Mouse (Mus musculus): ENCODE measurements around the gene Coil. TPM values are rescaled to one million over a fixed set of nuclear protein-coding genes. Genes with fewer than 3 reads are reported as not detected.
"Not testable (repeated sequence)": the region's sequence is repeated elsewhere in the genome, so short reads cannot be mapped to it uniquely, and the experiment has no call there.

The Coil gene
- total RNA-seq, 2 experiments from 2014 or later: 21.0 to 21.3 TPM

DNA sequence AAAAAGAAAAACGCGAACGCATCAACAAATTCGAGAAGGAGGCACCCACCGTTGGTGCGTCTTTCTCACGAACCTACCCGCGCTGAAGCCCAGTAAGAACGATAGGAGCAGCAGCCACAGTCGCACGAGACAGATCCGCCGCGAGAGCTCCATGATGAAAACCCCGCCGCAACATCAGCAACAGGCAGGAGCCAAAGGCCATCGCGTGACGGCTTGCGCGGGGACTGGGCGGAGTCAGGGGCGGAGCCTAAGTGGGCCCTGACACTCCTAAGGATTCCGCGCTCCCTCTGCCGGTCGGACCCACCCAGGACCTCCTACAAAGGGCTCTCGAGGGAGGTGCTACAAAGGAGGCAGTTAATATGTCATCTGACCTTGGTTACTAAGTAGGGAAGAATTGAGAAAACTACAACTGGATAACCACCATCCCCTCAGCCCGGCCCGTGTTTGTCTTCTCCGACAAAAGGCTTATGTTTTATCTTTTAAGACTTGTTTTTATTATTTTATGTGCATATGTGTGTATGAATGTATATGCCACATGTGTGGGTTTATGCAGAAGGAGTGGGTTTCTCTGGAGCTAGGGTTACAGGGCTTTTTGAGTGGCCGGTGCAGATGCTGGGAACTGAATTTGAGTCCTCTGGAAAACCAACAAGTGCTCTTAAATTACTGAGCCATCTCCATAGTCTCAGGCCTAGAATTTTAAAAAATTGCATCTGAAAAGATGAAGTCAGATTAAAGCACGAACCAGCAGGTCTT lies 14.7 kb upstream of the Coil start, which contains the start of gene Scpep1:
TSS of gene Scpep1 (minus strand) at position 249 of the 753 bp plus-strand sequence.
- peak; percentile 92 to 97 for DNase-seq (ENCODE audit: extremely low spot score in 1 of 2, low spot score in 2 of 2)
- intact Hi-C loops (cut with DNase I): no loop called here

DNA sequence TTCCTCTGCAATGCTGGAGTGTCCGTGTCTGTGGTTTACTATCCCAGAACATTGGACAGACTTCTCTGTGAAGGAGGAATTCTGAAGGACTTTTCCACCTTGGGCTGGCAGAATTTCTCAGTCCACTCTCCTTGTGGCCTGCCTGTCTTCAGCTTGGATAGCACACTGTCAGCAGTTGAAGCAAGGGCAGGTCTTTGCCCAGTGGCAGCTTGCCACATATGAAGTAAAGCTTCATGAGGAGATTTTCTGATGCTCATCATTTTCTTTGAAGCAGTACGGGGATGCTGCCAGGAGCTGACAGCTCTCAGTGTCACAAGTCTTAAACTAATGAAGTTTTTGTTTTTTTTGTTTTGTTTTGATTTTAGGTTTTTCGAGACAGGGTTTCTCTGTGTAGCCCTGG lies 11.2 kb upstream of the Coil start:
- intact Hi-C loops (cut with DNase I): no loop called here

DNA sequence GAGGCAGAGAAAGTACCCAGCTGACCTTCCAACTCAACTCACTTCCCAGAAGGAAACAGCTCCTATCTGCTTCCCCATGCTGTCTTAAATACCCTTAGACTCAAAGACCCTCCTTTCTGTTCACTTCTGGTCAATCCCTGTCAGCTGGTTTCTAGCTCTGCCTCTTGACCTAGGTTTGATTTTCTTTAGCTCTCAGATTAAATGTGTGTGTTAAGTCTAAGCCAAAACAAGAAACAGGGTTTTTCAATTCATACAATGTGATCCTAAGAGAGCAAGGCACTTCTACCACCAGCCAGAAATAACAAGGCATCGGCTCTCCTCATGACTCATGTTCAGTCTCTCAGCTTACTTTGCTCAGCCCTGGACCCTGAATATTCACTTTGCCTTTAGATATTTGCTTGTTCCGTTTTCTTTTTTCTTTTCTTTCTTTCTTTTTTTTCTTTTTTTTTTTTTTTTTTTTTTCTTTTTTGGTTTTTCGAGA lies 3.1 kb upstream of the Coil start, which contains the start of gene Elobl:
TSS of gene Elobl (minus strand) at position 51 of the 481 bp plus-strand sequence.
- DNase-seq (ENCODE audit: extremely low spot score in 1 of 2, low spot score in 2 of 2): no peak
- intact Hi-C loops (cut with DNase I): no loop called here

More for the DNA sequence above, 11.2 kb upstream of the Coil start:
- no peak for DNase-seq (ENCODE audit: extremely low spot score in 1 of 2, low spot score in 2 of 2)

DNA sequence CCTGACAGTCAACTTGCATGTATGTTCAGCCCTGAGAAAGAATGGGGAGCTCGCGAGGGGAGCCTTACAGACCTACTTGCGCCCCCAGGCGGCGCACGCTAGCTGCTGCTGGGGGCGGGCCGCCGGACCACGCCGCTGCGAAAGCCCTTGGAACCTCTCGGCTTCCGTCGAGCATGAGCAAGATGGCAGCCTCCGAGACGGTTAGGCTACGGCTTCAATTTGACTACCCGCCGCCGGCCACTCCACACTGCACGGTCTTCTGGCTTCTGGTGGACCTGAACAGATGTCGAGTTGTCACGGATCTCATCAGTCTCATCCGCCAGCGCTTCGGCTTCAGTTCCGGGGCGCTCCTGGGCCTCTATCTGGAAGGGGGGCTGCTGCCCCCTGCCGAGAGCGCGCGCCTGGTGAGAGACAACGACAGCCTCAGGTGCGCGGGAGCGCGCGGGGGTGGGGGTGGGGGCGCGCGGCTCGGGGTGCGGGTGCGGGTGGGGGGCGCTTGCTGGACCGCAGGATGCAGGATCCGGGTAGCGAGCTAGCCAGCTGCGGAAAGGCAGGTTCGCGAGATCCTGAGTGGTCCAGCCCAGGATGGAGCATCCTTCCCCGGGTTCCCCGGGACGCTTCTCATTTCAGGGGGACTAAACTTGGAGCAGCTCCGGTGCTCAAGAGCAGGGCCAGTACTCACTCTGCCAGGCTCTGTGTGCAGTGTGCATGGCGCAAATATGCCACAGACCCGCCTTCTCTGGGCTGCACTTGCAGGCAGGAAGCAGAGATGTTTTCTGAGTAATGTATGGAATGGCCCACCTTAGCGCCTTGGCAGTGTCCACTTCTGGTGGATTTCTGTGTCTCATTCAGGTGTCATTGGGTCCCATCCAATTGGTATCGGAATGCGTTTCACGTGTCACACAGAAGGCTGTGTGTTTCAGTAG lies 4.0 kb downstream of the Coil start:
- intact Hi-C loops (cut with DNase I): no loop called here
- DNase-seq (ENCODE audit: extremely low spot score in 1 of 2, low spot score in 2 of 2): peak; percentile 91 to 95

DNA sequence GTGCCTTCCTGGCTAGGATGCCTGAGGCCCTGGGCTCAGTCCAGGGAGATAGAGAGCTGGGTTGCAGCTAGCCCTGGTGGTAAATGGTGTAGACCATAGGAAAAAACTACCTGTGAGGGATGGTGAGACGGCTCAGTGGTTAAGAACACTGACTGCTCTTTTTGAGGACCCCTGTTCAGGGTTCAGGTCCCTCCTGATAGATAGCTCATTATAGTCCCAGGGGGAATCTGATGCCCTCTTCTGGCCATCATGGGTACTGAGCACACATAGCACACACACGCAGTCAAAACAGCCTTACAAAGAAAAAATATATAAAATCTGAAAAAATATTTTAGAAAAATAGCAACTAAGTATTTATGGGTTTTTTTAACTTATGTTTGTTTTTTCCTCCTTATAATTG lies 6.3 kb downstream of the Coil start:
- no peak for DNase-seq (ENCODE audit: extremely low spot score in 1 of 2, low spot score in 2 of 2)
- intact Hi-C loops (cut with DNase I): no loop called here

DNA sequence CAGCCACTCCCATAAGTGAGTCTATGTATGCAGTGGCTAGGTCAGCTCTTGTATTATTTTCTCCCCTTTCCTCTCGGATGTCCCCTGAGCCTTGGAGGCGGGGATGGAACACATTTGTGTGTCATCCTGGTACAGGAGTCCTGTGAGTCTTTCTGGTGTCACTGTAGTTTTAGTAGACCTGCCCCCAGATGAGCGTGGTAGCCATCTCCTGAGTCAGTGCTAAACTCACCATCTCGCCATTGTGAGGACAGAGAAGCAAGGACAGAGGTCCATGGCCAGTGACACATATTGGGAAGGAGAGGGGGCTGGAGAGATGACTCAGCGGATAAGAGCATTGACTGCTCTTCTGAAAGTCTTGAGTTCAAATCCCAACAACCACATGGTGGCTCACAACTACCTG lies 7.1 kb downstream of the Coil start:
- DNase-seq (ENCODE audit: extremely low spot score in 1 of 2, low spot score in 2 of 2): no peak
- intact Hi-C loops (cut with DNase I): no loop called here

DNA sequence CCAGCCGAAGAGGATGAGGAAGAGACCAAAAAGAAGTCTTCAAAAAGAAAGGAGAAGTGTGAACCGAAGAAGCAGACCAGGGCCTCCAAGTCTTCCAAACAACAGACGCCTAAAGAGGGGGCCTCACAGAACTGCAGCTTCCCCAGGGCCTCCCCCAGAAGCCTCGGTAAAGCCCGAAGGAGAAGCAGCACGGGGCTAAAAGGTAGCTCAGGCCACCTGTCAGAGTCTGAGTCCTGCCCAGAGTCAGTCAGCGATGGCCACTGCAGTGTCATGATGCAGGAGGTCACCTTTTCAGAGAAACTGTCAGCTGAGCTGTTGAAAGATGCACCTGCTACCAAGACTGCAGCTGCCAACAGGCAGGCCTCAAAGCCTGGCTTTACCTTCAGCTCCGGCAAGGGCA lies 11.3 kb downstream of the Coil start:
- DNase-seq (ENCODE audit: extremely low spot score in 1 of 2, low spot score in 2 of 2): no peak
- intact Hi-C loops (cut with DNase I): no loop called here

DNA sequence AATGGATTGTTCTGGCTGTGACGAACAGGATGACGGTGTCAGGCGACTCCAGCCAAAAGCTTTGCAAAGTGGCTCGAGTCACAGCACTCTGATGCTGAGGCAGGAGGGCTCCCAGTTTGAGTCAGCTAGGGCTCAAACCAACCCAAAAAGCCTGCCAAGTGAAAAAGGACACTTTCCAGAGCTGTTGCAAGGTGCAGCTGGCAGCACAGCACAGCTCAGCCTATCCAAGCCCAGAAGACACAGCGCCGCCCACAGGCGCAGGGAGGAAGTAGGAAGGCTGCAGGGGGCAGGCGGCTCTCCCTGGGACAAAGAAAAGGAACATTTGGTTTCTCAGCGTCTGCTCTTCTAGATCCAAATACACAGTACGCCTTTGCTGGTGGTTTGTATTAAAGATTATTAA lies 16.6 kb downstream of the Coil start:
- intact Hi-C loops (cut with DNase I): loop anchor here (5.0 kb wide), 1 partner anchor 51 kb away; no protein-coding TSS in a partner anchor
- no peak for DNase-seq (ENCODE audit: extremely low spot score in 1 of 2, low spot score in 2 of 2)

DNA sequence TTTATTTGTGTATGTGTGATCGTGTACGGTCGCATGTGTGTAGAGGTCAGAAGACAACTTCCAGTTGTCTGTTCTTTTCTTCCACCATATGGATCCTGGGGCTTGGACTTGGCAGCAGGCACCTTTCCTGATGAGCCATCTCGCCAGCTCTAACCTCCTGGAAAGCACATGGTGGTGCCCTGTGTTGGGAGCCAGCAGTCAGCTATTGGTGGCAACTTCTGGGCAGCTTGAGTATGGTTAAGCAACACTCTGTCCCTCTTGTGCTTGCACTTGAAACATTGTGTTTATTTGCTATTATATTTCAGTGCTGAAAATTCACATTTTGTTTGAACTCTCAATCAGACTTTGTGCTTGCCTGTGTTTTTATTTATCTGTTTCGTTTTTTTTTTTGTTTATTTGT lies 18.9 kb downstream of the Coil start:
- intact Hi-C loops (cut with DNase I): loop anchor here (5.0 kb wide), 1 partner anchor 48 kb away; no protein-coding TSS in a partner anchor
- no peak for DNase-seq (ENCODE audit: extremely low spot score in 1 of 2, low spot score in 2 of 2)

DNA sequence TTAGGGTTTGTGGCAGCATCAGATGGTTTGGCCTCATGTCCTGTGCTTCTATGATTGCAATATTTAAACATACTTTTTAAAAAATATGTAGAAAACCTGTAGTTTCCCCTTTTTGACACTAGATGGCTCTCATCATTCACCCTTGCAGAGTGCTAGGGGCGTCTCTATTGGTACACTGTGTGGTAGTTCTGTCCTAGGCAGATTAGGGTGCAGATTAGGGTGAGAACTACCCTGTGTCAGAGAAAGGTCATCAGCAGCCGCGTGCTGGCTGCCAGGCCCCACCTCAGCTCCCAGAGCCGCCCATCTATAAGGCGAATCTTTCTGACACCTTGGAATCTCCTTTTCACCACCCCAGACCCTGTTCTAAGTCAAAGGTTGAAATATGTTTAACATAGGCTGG lies 19.5 kb downstream of the Coil start:
- no peak for DNase-seq (ENCODE audit: extremely low spot score in 1 of 2, low spot score in 2 of 2)
- intact Hi-C loops (cut with DNase I): loop anchor here (5.0 kb wide), 1 partner anchor 48 kb away; no protein-coding TSS in a partner anchor

DNA sequence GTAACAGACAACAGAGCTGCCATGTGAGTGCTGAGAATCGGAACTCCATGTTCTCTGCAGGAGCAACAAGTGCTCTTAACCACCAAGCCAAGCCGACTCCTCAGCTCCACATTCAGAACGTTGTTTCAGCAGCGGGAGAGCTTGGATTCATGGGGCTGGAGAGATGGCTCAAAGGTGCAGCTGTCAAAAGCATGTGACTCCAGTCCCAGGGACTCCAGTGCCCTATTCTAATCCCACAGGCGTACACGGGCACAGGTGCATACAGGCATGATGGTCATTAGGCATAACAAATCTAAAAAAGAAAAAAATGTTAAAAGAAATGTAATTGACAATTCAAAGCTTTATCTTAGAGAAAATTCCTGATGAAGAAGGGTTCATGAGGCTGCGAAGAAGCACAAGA lies 23.1 kb downstream of the Coil start:
- DNase-seq (ENCODE audit: extremely low spot score in 1 of 2, low spot score in 2 of 2): no peak
- intact Hi-C loops (cut with DNase I): no loop called here

DNA sequence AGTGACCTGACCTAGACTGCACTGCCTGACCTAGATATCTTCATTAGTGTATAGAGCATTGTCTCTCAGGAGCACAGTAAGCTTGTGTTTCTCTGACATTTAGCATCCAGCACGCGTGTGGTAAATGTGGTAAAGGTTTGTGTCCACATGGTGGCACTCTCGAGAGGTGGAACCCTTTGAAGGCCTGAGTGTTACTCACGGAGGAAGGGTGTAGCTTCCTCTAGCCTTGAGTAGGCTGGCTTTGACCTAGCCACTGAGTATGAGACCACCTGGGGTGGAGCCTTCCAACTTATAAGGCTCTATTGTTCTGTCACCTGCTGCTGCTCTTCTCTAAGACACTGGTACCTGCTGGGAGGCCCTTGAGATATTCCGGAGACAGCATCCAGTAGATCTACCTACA lies 23.6 kb downstream of the Coil start:
- intact Hi-C loops (cut with DNase I): no loop called here
- peak in 1 of 2 experiments; percentile 78 for DNase-seq (ENCODE audit: extremely low spot score in 1 of 2, low spot score in 2 of 2)

DNA sequence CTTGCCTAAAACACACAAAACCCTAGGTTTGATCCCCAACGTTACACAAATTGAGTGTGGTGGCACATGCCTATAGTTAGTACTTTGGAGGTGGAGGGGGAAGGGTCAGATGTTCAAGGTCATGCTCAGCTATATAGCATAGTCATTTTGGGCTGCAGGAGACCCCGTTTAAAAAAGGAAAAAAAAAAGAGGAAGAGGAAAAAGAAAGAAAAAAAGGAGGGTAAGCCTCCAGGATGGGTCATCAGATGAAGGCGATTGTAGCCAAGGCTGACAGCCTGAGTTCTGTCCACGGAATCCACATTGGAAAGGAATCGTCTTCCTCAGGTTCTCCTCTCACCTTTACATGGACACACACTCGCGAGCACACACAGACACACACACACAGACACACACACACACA lies 24.4 kb downstream of the Coil start:
- intact Hi-C loops (cut with DNase I): no loop called here
- DNase-seq (ENCODE audit: extremely low spot score in 1 of 2, low spot score in 2 of 2): no peak

DNA sequence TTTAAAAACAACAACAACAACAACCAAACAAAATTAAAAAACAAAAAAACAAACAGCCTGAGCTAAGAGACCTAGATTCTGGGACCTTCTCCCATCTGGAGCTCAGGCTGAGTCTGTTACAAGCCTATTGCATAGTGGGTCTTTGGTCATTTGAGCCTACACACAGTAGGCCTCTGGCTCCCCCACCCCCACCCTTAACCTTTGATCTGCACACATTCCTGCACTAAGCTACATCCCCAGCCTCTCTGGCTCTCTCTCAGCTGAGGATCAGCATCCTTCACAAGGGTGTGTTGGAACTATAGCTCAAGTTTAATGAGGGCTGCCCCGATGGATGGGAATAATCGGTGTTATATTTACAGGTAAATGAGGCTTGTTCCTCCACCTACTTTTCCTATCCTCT lies 25.6 kb downstream of the Coil start:
- no peak for DNase-seq (ENCODE audit: extremely low spot score in 1 of 2, low spot score in 2 of 2)
- intact Hi-C loops (cut with DNase I): no loop called here

DNA sequence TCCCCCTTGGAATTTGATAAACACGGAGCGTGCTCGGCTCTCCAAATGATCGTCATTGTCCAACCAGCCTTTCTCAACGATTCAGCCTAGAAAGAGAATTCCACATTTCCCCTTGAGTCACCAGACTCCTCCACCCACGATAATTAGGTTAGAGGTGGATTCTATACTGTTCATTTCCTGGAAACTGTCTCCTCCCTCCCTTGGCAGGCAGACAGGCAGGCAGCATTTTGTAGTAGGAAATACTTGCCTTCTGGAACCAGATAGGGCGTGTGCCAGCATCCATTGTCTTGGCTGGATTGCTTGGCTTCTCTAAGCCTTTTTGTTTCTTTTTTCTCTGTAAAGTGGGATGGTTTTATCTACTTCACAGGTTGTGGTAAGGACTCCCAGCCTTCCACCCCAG lies 26.4 kb downstream of the Coil start:
- intact Hi-C loops (cut with DNase I): no loop called here
- peak in 1 of 2 experiments; percentile 69 for DNase-seq (ENCODE audit: extremely low spot score in 1 of 2, low spot score in 2 of 2)

DNA sequence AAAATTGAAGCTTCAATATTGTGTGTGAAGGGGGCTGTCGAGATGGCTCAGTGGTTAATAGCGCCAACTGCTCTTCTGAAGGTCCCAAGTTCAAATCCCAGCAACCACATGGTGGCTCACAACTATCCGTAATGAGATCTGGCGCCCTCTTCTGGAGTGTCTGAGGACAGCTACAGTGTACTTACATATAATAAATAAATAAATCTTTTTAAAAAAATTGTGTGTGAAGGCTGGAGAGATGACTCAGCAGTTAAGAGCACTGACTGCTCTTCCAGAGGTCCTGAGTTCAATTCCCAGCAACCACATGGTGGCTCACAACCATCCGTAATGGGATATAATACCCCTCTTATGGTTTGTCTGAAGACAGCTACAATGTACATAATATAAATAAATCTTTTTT lies 27.3 kb downstream of the Coil start:
- intact Hi-C loops (cut with DNase I); DNase-seq (ENCODE audit: extremely low spot score in 1 of 2, low spot score in 2 of 2): not testable (repeated sequence)

DNA sequence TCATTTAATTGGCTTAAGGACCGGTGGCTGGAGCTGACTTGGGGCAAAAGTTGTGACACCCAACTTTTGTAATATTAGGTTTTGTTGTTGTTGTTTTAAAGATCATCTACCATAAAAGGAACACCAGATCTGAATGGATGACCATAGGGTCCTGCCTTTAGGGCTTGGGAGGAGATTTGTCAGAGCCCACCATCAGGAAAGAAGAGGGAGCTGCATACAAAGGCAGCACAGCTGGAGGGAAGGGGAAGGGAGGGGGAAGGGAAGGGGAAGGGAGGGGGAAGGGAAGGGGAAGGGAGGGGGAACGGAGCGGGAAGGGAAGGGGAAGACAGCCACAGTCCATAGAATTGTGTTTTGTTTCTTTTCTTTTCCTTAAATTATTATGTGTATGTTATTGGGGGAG lies 28.4 kb downstream of the Coil start:
- intact Hi-C loops (cut with DNase I): no loop called here
- DNase-seq (ENCODE audit: extremely low spot score in 1 of 2, low spot score in 2 of 2): no peak

DNA sequence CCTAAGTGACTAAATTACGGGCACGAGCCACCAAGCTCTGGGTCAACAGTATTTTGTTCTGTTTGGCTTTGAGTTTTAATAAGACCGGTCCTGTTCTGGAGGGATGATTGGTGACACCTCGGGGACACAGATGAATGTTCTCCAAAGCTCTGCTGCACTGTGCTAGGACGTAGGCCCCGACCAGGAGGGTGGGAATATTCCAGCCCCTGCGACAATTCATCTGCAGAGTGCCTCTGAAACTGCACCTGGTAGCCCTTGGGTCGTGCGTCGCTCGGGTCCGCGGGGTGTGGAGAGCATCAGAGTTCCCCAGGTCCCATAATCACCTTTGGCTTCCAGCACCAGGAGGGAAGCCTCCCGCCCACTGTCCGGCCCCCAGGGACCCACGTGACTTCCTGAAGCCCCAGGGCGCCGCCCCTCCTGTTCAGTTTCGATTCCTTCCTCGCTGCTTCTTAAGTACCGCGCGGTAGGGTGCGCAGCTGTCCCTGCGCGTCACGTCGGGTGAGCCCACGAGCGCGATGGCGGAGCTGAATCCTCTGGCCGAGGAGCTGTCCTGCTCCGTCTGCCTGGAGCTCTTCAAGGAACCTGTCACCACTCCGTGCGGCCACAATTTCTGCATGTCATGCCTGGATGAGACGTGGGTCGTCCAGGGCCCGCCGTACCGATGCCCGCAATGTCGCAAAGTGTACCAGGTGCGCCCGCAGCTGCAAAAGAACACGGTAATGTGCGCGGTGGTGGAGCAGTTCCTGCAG lies 29.1 kb downstream of the Coil start, which contains the start of gene Trim25:
TSS of gene Trim25 (plus strand) at position 403 of the 749 bp plus-strand sequence.
- intact Hi-C loops (cut with DNase I): no loop called here
- DNase-seq (ENCODE audit: extremely low spot score in 1 of 2, low spot score in 2 of 2): peak in 1 of 2 experiments; percentile 92
